Comparison of ENCODE assay signal across 15 mouse cellular contexts in the genomic region with DNA sequence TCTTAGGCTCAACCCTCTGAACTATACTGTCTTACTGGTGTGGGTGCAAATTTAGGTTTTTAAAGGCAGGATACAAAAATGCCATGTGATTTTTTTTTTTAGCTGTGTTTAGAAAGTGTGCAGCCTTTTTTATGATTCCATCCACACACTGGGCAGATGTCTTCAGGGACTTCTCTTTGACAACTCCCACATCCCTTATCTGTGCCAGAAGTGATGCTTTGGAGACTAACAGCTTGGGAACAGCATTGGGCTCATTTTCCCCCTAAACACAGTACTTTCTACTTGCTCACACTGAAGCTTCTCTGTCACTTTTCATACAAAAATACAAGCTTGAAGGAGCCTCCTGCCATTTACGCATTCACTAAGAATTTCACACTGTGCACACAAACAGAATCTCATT.
"Had no signal": no experiment of that assay in that cellular context is flagged by ENCODE, and none has a peak within 500 bp of the region (broad histone marks: within the 10 kb centered on the region; RNA-seq: fewer than 3 reads in every experiment).

No protein-coding gene starts in this region.

- ATAC-seq: intestine, embryonic 15.5 days; liver, embryonic 12.5 days; midbrain, embryonic 13.5 days; midbrain, embryonic 16.5 days had no signal

- DNase-seq: kidney, adult 11 months; kidney, adult 8-10 months; kidney, postnatal 10 days; kidney, postnatal 36 days; liver; lung, adult 18-20 months; lung, postnatal 10 days; lung, postnatal 36 days; retina, postnatal 1 day; right cerebral cortex, postnatal 4 days; thymus, postnatal 36 days had no signal
